Mouse (Mus musculus) ES-Bruce4 (cell line): ENCODE data around the gene Ghrl. TPM values are rescaled to one million over a fixed set of nuclear protein-coding genes. Genes with fewer than 3 reads are reported as not detected.

Source experiments
- H3K27ac ChIP-seq: 2 replicates; pipeline ENCODE4 v1.5.1; 2012; ENCODE audit warnings: low read length, inconsistent platforms; ENCODE audit not compliant: insufficient read depth
- H3K27me3 ChIP-seq: 2 replicates; pipeline ENCODE4 v1.6.1; 2012; ENCODE audit warnings: mild to moderate bottlenecking, low read length, inconsistent platforms; ENCODE audit not compliant: control insufficient read depth, poor library complexity, insufficient read depth, severe bottlenecking
- H3K36me3 ChIP-seq: 2 replicates; pipeline ENCODE4 v1.6.1; 2012; ENCODE audit warnings: inconsistent platforms, mild to moderate bottlenecking, low read length, moderate library complexity; ENCODE audit not compliant: control insufficient read depth, poor library complexity, insufficient read depth, severe bottlenecking
- H3K4me1 ChIP-seq: one replicate; pipeline ENCODE4 v1.8.1; 2011; ENCODE audit warnings: low read length; ENCODE audit not compliant: control insufficient read depth, insufficient read depth
- H3K4me3 ChIP-seq: 2 replicates; pipeline ENCODE4 v1.5.1; 2011; ENCODE audit warnings: low read depth, mild to moderate bottlenecking, low read length
- H3K9ac ChIP-seq: 2 replicates; pipeline ENCODE4 v1.6.1; 2012; ENCODE audit warnings: low read depth, mild to moderate bottlenecking, inconsistent platforms; ENCODE audit not compliant: poor library complexity, severe bottlenecking
- H3K9me3 ChIP-seq: replicated peaks from 2 replicates; pipeline ENCODE4 v1.6.1; 2012; ENCODE audit warnings: mild to moderate bottlenecking, low read length, inconsistent platforms; ENCODE audit not compliant: control insufficient read depth, poor library complexity, insufficient read depth, severe bottlenecking
- CTCF ChIP-seq: IDR thresholded peaks from one replicate; pipeline ENCODE4 v1.8.1; 2011; ENCODE audit warnings: low read depth, low read length
- EP300 ChIP-seq: IDR thresholded peaks from 2 replicates; pipeline ENCODE4 v1.6.1; 2011; ENCODE audit warnings: low read depth, low read length; ENCODE audit not compliant: insufficient read depth
- POLR2A ChIP-seq: IDR thresholded peaks from one replicate; pipeline ENCODE4 v1.8.1; 2011; ENCODE audit warnings: low read length; ENCODE audit not compliant: insufficient read depth
- polyA plus RNA-seq: library from polyadenylated mRNA; stranded (reverse); fragments of >200 nt; gene quantifications from 2 replicates; pipeline ENCODE4 v1.2.4, GENCODE M21; 2011; ENCODE audit warnings: low read depth; ENCODE audit not compliant: missing spikeins, insufficient read depth, insufficient read length

Gene Ghrl
- polyA plus RNA-seq, 1 experiment: 2.0 TPM

DNA sequence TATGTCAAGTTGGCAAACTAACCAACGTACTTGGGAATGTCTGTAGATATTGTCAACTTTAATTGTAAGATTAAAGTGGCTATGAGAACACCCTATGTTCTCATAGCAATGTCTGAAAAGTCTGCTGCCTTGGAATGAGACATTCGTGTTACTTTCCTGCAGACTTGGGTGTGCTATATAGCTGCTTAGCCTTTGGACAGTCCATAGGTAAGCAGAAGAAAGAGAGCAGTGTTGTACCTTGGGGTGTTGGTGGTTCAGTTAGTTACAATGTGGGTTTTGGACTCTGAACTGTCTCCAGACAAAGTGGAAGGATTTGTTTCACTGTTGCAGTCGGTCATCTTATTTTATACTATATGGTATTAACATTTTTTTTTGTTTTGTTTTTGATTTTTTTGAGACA is 7.0 kb downstream of the Ghrl start:
- H3K36me3 ChIP-seq: peaks cover 88% of the 10 kb centered on the region
- no peak overlapping the region for H3K27ac ChIP-seq
- H3K9me3 ChIP-seq: peaks cover 22% of the 10 kb centered on the region
- no peak for TF ChIP-seq CTCF
- TF ChIP-seq EP300: no peak
- TF ChIP-seq POLR2A: no peak
- no peaks in the 10 kb centered on the region for H3K27me3 ChIP-seq
- H3K4me1 ChIP-seq: no peaks in the 10 kb centered on the region
- no peak overlapping the region for H3K4me3 ChIP-seq
- no peak overlapping the region for H3K9ac ChIP-seq

DNA sequence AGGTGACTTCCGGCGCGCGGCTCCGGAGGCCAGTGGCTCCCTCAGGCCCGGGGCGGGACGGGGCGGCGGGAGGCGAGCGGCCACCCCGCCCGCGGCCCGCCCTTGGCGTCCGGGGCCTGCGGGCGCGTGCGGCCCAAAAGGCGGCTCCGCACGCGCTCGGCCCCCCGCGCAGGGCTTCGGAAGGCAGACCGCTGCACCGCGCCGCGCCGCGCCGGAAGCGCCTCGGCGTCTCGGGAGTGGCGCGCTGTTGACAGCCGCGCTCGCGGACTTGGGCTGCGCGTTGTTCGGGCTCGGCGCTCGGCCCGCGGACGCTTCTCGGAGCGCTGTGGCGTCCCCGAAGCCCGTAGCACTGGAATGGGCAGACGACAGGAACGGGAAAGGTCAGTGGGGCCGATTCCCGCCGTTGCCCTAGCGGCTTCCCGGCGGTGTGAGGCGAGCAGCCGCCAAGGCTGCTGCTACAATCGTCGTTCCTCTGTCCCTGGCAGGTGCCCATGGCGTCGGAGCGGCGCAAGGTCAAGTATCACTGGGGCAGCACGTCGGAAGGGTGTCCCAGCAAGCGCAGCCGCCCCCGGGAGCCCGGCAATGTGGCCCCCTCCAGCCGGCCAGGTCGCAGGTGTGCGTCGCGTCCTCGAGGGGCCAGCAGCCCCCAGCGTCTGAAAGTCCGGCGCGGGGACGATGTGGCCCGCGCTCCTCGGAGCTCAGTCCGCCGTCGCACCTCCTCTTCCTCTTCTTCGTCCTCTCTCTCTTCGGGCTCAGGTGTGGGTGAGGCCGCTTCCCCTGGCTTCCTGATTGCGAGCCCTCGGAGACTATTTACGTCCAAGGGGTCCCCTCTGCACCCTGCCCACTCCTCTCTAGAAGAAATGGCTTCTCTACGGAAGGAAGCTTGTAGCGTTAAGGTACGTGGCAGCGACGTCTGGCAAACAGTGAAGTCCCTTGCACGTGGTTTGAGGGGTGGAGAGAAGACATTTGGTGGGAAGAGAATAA is 22.2 kb downstream of the Ghrl start:
- peaks cover 33% of the 10 kb centered on the region for H3K36me3 ChIP-seq
- no peaks in the 10 kb centered on the region for H3K27me3 ChIP-seq
- H3K9me3 ChIP-seq: no peaks in the 10 kb centered on the region
- H3K4me1 ChIP-seq: no peaks in the 10 kb centered on the region
- peak overlapping the region; percentile 81 for H3K9ac ChIP-seq
- TF ChIP-seq POLR2A (no peak), EP300 (no peak), CTCF (no peak)
- H3K27ac ChIP-seq: no peak overlapping the region
- H3K4me3 ChIP-seq: peak overlapping the region; percentile 91

DNA sequence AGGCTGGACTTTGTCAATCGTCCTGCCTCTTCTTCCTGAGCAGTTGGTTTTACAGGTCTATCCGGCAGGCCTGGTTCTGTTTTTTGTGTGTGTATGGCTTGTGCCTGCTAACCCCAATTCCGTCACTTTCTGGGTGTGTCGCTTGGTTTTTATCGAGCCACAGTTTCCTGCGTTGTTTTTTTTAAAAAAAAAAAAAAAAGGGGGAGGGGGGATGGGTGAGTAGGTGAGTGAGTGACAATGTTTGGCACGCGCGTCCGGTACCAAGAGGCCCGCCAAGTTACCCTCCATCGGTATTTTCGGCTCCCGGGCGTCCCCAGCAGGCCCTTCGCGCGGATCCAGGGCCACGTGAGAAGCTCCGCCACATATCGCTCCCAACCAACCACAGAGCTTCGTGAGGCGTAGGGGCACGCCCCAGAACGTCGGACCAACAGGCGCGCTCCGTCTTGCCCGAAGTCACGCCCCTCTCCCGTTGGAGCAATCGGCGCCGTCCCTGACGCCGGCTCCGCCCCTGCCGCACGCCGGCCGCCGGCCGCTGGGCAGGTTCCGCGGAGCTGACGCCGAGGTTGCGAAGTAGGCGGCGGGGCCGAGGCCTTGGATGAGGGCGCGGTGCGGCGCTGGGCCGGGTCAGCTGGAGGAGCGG is 23.0 kb downstream of the Ghrl start, which contains the start of gene Tatdn2:
Tatdn2 (plus strand) TSS at position 469 of the 640 bp plus-strand sequence.
- Histone ChIP-seq H3K4me1 (no peaks in the 10 kb centered on the region), H3K27ac (peak within 1 kb of the TSS; percentile 68), H3K4me3 (peak within 1 kb of the TSS; percentile 91), H3K36me3 (peaks cover 24% of the 10 kb centered on the region), H3K9me3 (no peaks in the 10 kb centered on the region), H3K27me3 (no peaks in the 10 kb centered on the region), H3K9ac (peak within 1 kb of the TSS; percentile 81)
- TF ChIP-seq POLR2A (peak; percentile 18), CTCF (no peak), EP300 (0 out of 2 replicates have a peak, but pooled peaks have one; percentile 21)

DNA sequence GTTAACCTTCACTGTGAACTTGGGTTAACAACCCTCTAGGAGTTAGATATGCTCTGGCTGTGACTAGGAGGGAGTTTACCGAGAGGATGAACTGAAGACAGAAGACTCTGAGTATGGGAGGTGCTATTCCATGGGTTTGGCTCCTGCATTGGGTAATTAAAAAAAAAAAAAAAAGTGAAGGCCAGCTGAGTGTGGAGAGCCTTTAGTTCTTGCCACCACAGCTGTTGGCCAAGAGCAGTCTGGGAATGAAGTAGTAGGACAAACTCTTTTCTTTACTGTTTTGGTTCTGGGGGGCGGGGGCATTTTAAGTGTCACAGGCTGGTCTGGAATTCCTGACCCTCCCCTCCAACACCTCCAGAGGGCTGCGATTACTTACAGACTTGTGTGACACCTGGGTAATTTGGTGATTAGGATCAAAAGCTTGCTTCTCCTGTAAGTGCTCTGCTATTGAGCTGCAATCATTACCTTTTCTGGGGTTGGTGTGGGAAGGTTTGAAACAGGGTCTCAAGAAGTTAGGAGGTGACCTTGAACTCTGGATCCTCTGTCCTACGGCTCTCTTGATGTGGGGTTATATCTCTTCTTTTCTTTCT is 23.8 kb downstream of the Ghrl start:
- peak overlapping the region; percentile 62; the same call in 1 of the 2 replicates for H3K4me3 ChIP-seq

DNA sequence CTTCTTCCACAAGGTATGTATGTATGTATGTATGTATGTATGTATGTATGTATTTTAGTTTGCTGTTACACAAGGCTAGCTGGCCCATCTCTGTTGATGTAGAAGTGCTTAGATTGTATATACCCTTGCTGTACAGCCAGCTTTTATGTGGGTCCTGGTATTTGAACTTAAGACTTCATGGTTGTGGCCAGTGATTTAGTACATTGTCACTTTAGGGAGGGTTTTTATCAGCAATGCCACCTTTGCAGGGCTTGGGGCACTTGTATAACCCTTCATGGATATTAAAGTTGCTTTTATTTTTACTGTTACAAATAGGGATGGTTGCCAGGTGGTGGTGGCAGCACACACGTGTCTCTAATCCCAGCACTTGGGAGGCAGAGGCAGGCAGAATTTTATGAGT is 24.5 kb downstream of the Ghrl start:
- Histone ChIP-seq H3K27ac (peak overlapping the region; percentile 68; the same call in 1 of the 2 replicates), H3K9me3 (no peaks in the 10 kb centered on the region), H3K9ac (no peak overlapping the region), H3K27me3 (no peaks in the 10 kb centered on the region), H3K4me3 (no peak overlapping the region), H3K4me1 (peaks cover 4% of the 10 kb centered on the region), H3K36me3 (peaks cover 12% of the 10 kb centered on the region)
- TF ChIP-seq EP300 (no peak), POLR2A (no peak), CTCF (no peak)

More for the DNA sequence above, 23.8 kb downstream of the Ghrl start:
- Histone ChIP-seq H3K9me3 (no peaks in the 10 kb centered on the region), H3K27ac (peak overlapping the region; percentile 68), H3K36me3 (peaks cover 17% of the 10 kb centered on the region), H3K9ac (peak overlapping the region; percentile 78), H3K4me1 (peaks cover 3% of the 10 kb centered on the region), H3K27me3 (no peaks in the 10 kb centered on the region)
- TF ChIP-seq POLR2A (no peak), EP300 (no peak), CTCF (no peak)
